Mouse (Mus musculus): ENCODE results near the gene Vmn1r48.
"Not testable (repeated sequence)": the region's sequence is repeated elsewhere in the genome, so short reads cannot be mapped to it uniquely, and the experiment has no call there.

The Vmn1r48 gene

DNA sequence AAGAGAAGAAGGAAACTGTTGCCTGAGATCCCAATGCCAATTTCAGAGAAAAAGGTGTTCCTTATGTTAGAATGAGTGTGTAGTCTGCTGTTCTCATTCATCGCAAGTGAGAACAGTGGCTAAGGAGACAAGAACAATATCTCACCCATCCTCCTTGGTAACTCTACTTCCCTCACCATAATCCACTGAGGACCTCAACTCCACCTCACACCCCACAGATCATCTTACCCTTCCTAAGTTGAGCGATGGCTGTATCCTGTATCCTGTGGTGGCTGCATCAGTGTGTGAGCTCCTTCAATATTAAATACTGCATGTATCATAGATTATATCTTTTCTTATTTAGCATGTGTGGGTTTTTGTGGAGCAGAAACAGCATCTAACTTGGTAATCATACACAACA lies at the start of gene Vmn1r48:
Vmn1r48 (minus strand) TSS at position 101 of the 400 bp plus-strand sequence.
- not testable (repeated sequence) for DNase-seq (ENCODE audit: low spot score)

- DNase-seq (ENCODE audit: low spot score), result no peak
Measured at GRCm38 (mm10) chr6:90078406-90078805, 41.8 kb upstream of the Vmn1r48 start, which contains the start of gene Vmn1r49. Gene Vmn1r49, minus strand, starts transcription at chr6:90078506.

DNA sequence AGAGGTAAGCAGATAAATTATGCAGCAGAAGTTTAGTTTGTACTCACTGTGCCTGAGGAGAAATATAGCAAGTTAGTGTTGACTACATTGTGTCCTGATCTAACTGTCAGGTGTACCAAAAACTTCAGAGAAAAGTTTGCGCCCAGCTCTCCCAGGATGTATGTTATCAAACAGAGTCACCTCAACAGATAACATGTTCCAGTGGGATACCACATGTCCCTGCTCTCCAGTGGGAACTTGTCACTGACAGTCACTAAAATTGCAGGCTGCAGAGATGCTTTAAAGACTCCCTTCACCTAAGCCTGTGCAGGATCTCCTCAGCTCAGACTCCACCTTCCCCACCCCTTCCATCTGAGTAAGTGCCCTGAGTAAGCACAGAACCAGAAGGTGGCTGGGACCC lies 20.8 kb downstream of the Vmn1r48 start, which contains the start of gene Vmn1r47:
Vmn1r47 (plus strand) TSS at position 301 of the 400 bp plus-strand sequence.
- DNase-seq (ENCODE audit: low spot score), result not testable (repeated sequence)

GRCm38 (mm10) chr6:89985989-89986388 lies 50.7 kb downstream of the Vmn1r48 start:
- DNase-seq (ENCODE audit: low spot score), result no peak

Measured in ovary, postnatal 10 days (tissue).